Mouse (Mus musculus): ENCODE measurements around the gene Birc3.

- TF ChIP-seq MAFK (IDR thresholded peaks at IDR 0.05; ENCODE audit: insufficient read depth, low read depth, low read length) (no peak), ZNF384 (IDR thresholded peaks at IDR 0.05; ENCODE audit: low read depth, low read length) (no peak), HCFC1 (IDR thresholded peaks at IDR 0.05; ENCODE audit: borderline replicate concordance, insufficient read depth, low read length) (no peak), CHD2 (IDR thresholded peaks at IDR 0.05; ENCODE audit: low read depth, low read length) (no peak), ZC3H11A (IDR thresholded peaks at IDR 0.05; ENCODE audit: borderline replicate concordance, low read depth, low read length) (no peak)
Observed at GRCm38 (mm10) chr9:7852346-7853230, 20.4 kb downstream of the Birc3 start.
